Mouse (Mus musculus): ENCODE results near the gene Tubgcp2.

Gene Tubgcp2

GRCm38 (mm10) chr7:140047811-140048311 lies 11.4 kb upstream of the Tubgcp2 start:
- DNase-seq (ENCODE audit: low read depth, low spot score): no peak

DNA sequence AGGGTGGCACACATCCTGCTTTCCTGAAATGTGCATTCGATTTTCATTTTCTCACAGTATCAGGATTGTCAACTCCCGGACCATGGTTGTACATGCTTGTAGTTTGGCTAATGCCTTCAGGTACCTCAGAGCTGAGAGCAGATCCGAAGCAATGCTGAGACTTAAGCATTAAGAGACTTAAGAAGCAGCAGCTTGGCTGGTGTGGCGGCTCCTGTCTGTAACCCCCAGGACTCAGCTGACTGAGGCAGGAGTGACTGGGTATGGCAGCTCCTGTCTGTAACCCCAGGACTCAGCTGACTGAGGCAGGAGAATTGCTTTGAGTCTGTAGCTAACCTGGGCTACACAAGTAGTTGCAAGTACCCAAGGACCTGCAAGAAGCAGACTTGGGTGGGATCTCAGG lies 9.1 kb upstream of the Tubgcp2 start:
- DNase-seq (ENCODE audit: low read depth, low spot score): no peak

GRCm38 (mm10) chr7:140042728-140043127 lies 6.3 kb upstream of the Tubgcp2 start:
- no peak for DNase-seq (ENCODE audit: low read depth, low spot score)

- no peak for DNase-seq (ENCODE audit: low read depth, low spot score)
Measured at GRCm38 (mm10) chr7:140037171-140037555, 694 bp upstream of the Tubgcp2 start.

DNA sequence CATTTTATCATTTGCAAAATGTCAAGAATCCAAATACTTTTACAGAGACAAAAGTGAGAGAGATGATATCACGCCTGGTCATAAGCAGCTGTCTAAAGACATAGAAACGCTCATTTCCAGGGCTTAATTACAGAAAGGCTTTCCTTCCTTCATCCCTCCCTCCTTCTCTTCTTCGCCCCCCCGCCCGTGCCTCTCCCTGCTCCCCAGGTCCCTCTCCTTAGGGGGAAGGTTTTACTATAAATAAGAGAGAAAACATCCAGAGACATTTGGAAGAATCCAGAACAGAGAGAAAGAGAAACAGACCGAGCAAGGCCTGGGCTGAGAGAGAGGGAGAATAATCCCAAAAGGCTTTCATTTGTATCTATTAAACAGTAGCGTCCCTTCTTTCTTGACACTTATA lies 1.0 kb downstream of the Tubgcp2 start:
- DNase-seq (ENCODE audit: low read depth, low spot score): no peak

DNA sequence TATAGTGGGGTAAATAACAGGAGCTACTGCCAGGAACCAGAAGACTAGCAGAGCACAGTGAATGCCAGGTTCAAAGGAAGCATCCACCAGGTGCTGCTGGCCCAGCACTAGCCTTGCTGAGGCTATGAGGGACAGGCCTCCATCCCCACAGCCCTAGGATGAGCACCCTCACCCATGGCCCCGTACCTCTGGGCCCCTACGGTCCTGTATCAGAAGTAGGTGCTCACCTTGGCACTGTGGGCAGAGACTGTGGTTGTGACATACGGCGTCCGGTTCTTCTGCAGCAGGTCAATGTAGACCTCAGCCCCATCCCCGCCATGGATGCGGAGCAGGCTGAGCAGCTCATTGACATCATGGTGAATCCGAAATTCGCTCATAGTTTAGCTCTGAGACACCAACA lies 3.1 kb downstream of the Tubgcp2 start:
- no peak for DNase-seq (ENCODE audit: low read depth, low spot score)

DNA sequence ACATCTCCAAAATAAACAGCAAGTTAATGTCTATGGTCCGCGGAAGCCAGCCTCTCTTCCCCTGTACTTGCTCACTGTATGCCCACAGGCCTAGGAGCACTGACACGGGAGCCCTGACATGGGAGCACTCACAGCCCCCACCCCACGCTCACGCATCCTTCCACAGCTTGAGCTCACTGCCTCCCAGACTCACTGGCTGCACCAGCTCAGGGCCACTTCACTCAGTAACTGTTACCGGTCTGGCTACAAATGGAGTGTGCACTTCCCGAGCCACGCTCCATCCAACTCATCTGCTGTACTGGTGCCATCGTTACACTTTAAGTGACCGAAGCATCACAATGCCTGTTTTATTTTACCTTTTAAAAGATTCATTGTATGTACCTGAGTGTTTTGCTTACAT lies 4.1 kb downstream of the Tubgcp2 start:
- no peak for DNase-seq (ENCODE audit: low read depth, low spot score)

- no peak for DNase-seq (ENCODE audit: low read depth, low spot score)
Measured at GRCm38 (mm10) chr7:140031771-140032170, 4.7 kb downstream of the Tubgcp2 start.

GRCm38 (mm10) chr7:140011336-140011735 lies 25.1 kb downstream of the Tubgcp2 start:
- no peak for DNase-seq (ENCODE audit: low read depth, low spot score)

GRCm38 (mm10) chr7:140007781-140008180 lies 28.7 kb downstream of the Tubgcp2 start:
- no peak for DNase-seq (ENCODE audit: low read depth, low spot score)

- no peak for DNase-seq (ENCODE audit: low read depth, low spot score)
Measured at GRCm38 (mm10) chr7:140006861-140007611, 29.4 kb downstream of the Tubgcp2 start.

DNA sequence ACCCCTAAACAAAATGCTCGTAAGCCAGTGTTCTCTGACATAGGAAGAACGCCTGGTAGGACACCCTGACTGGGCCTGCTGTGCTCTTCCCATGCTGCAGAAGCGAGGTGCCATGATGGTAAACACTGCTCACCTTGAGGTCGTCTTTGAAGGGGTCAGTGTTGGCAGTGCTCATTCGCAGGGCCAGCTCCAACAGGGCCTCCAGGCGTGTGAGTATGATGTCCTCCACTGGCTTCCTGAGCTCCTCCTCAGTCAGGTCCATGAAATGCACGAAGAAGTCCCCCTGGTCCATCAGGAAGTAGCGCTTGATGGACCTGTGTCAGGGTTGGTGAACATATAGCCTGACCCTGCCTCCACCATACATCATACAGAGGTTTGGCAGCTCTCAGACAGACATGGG lies 31.8 kb downstream of the Tubgcp2 start:
- no peak for DNase-seq (ENCODE audit: low read depth, low spot score)

GRCm38 (mm10) chr7:140001086-140001740 lies 35.3 kb downstream of the Tubgcp2 start:
- DNase-seq (ENCODE audit: low read depth, low spot score): no peak

- DNase-seq (ENCODE audit: low read depth, low spot score): no peak
Measured at GRCm38 (mm10) chr7:139998691-139999350, 37.6 kb downstream of the Tubgcp2 start.

GRCm38 (mm10) chr7:139994676-139995075 lies 41.8 kb downstream of the Tubgcp2 start:
- DNase-seq (ENCODE audit: low read depth, low spot score): peak; percentile 87

- DNase-seq (ENCODE audit: low read depth, low spot score): no peak
Measured at GRCm38 (mm10) chr7:139994202-139994601, 42.3 kb downstream of the Tubgcp2 start.

- no peak for DNase-seq (ENCODE audit: low read depth, low spot score)
Measured at GRCm38 (mm10) chr7:139993532-139993931, 42.9 kb downstream of the Tubgcp2 start.

DNA sequence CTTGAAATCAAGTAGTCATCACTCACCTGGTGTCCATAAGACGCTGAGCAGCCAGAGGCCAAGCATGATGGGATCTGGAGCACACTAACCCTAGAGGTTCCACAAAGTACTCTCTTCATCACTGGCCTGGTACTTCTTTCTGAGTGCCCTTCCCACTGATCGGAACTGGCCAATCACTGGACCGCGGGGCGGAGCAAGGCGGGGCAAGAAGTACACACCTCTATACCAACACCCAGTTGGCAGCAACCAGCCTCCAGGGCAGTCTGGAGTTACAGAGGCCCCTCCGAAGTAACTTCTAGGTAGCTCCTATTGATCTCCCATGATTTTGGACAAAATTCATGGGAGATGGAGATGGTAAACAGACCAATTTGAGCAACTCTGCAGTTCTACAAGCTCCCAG lies 44.1 kb downstream of the Tubgcp2 start, which contains the start of gene Adam8:
Gene Adam8, minus strand, starts transcription at position 157 of the 400 bp plus-strand sequence.
- DNase-seq (ENCODE audit: low read depth, low spot score): peak; percentile 50

GRCm38 (mm10) chr7:139990864-139991394 lies 45.5 kb downstream of the Tubgcp2 start:
- DNase-seq (ENCODE audit: low read depth, low spot score): peak; percentile 32

GRCm38 (mm10) chr7:139988272-139988671 lies 48.2 kb downstream of the Tubgcp2 start:
- no peak for DNase-seq (ENCODE audit: low read depth, low spot score)

DNA sequence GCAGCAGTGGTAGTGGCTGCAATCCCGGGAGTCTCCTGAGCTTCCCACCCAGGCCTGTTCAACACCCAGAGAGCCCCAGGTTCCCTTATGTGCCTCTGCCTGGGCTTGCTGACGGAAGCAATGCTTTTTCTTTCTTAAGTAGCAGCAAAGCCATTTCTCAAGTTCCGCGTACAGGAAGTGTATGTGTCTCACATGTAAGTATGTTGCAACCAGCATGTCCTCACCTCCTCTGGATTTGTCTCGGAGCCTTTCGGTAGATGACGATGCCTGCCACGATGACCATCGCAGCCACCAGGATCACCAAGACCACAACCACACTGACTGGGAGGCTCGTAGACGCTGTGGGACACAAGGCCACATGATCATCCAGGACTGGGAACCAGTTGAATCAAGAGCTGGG lies 52.0 kb downstream of the Tubgcp2 start:
- DNase-seq (ENCODE audit: low read depth, low spot score): no peak

DNA sequence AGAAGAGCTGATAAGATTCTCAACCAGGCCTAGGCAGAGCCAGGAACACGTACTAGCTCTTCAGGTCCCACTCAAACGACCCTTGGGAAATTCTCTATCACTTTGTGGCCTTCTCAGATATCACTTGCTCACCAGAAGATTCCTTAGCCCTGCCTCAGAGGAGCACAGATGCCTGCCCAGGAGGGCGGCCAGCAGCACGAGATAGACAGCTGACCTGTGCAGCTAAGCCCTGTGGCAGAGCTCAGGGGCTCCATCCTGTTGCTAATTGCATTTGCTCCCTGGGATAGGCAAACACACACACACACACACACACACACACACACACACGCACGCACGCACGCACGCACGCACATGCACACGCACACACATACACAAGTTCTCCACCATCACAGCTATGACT lies 54.4 kb downstream of the Tubgcp2 start:
- no peak for DNase-seq (ENCODE audit: low read depth, low spot score)
